Mouse (Mus musculus) kidney, adult 9 months (tissue): ENCODE measurements around the gene Zdhhc14.

Source experiments
- DNase-seq: peaks from one replicate; pipeline ENCODE4 v3.0.0; 2022

The Zdhhc14 gene

DNA sequence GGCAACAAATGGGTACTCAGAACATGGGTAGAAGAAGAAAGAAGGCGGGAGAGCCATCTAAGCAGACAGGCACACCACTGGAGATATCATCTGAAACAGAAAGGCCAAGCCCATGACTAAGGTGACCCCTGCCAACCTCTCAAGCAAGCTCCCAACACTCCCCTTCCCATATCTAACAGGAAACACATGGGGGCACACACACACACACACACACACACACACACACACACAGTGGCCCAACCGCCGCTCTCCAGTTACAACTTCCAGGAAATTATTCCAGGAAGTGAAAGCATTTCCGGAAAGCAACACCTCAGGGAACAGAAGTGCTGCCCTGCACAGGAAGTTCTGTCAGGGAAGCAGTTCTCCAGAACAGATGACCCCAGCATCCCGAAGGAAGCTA, 301.9 kb downstream of the Zdhhc14 start:
- DNase-seq, result peak; percentile 57

DNA sequence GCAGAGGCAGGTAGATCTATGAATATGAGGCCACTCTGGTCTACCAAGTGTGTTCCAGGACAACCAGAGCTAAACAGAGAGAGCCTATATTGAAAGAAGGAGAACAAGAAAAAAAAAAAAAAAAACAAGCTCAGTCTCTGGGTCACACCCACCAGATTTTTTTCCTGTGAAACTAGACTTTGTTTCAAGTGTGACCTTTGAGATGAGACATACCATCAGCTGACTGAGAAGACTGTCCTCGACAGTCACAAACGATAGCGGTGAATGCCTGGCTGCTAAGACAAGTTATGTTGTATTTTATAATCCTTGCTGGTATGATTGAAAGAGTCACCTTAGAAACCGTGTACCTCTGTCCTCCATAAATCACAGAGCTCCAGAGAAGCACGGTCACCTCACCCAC, 303.0 kb downstream of the Zdhhc14 start:
- DNase-seq, result peak; percentile 57

GRCm38 (mm10) chr17:5795878-5796277, 303.5 kb downstream of the Zdhhc14 start:
- peak; percentile 90 for DNase-seq

- peak; percentile 79 for DNase-seq
Observed at GRCm38 (mm10) chr17:5797124-5797760, 304.9 kb downstream of the Zdhhc14 start.

DNA sequence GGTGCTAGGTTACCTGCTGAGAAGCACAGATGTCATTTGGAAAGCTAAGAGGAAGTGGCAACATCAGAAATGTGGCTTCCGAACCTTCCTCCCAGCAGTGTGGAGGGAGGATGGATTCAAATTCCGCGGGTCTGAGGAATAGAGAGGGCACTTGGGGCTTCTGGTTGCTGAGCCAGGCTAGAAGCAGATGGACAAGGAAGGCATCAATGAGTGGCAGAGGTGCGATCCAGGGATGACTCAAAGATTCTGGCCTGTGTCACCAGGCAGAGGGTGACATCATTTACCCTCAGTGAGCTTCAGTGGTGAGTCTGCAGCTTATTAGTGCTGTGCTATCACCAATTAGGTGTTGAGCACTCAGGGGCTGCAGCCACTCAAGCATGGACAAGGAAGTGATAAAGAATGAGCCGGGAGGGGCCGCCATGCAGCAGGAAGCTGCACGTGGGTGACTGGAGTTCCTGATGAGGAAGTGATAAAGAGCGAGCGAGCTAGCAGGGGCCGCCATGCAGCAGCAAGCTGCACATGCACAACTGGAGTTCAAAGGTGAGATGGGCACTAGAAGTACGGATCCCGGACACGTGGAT, 306.0 kb downstream of the Zdhhc14 start:
- no peak for DNase-seq

- DNase-seq, result no peak
Observed at GRCm38 (mm10) chr17:5798900-5799299, 306.5 kb downstream of the Zdhhc14 start.

DNA sequence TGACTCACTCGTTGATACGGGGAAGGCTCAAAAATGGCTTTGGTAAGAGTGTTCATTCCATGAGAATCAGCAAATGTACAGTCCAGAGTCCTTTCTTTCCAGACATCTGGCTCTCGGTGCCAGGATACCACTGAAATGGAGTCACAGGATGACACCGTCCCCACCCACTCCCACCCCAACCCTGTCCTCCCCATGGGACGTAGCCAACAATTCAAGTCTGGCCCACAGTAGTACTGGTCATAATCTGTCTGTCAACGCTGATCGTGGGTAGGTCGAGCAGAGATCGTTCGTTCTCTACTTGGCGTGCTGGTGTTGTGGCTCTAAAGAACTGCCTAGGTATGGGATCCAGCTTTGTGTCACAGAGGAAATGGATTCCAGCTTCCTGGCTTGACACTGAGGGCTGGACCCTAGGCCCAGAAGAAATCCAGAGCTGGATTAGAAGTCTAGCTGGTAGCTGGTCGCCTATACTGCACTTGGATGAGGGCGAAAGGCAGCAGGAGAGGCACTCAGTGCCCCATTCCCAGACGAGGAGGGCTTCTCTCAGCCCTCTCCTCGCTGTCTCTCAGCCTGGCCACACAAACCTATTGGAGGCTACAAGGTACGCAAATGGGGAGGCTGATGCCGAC, 307.2 kb downstream of the Zdhhc14 start:
- DNase-seq, result no peak

DNA sequence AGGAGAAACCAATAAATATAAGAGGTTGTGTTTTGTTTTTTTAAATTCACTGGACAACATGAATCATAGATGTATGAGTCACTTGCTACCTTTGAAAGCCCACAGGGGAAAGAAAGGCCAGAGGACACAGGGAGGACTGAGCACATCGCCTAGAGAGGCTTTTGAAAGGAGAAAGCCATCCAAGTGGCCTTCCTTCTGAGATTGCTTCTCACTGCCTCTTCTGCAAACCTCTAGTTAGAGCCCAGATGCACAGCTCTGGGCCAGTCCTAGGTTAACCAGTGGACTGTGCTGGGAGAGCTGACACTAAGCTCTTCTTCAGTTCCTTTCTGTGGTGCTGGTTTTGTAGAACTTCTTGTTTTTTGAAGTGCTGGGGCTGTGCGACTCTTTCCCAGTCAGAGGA, 307.9 kb downstream of the Zdhhc14 start:
- DNase-seq, result no peak

- no peak for DNase-seq
Observed at GRCm38 (mm10) chr17:5800824-5801560, 308.6 kb downstream of the Zdhhc14 start.

DNA sequence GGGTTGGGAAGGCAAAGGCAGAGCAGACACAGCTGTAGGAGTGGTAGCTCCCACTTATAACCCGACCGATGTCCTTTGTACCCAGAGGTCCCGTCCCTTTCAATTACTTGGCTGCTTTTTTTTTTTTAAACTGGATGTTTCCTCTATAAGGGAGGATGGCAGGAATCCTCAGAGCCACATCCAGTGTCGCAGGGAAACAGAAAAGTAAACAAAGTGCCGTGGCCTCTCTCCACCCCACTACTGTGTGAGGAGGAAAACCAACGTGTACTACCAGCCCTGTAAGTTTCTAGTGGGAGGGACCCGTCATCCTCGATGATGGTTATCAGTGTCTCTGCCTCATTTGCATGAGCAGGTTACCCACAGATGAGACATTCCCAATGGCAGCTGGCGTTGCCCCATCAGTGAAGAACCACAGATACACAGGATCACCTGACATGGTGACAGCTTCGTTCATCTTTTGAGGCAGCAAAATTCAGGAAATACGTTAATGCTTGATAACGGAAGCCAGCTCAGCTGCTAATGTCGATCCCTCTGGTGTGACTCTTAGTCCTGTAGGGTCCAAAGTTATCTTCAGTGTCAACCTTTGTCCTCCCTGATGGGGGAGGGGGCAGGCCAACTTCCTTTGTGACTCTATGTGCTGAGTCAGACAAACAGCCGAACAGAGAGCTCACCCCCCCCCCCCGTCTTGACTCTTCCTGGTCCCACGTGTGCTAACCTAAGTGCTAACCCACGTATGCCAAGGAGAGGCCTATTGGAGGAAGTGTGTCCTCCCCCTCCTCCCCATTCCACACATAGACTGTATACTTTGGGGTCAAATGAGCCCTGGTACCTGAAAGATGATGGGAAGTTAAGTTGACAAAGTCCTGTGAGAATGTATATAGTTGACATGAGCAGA, 309.7 kb downstream of the Zdhhc14 start:
- peak; percentile 81 for DNase-seq

DNA sequence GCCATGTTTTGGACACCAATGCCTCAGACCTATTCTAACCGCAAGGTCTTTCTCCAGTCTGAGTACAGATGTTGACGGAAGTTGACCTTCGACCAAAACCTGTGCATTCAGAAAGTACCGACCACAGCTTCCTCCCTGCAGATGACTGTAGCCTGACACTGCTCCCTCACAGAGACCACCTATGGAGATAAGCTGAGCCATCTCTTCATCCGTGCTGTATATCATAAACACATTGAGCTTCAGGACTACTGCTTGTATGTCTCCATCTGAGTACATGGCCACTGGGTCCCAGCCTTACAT, 310.2 kb downstream of the Zdhhc14 start:
- no peak for DNase-seq
